Mouse (Mus musculus) layer of hippocampus, postnatal 10 days (tissue): ENCODE measurements around the gene Padi2. TPM values are rescaled to one million over a fixed set of nuclear protein-coding genes. Genes with fewer than 3 reads are reported as not detected.
A peak's percentile ranks its signal among the peaks of the same experiment; 100 is the strongest.

Experiments used
- DNase-seq, 2 experiments: peaks; one replicate each; pipeline ENCODE4 v3.0.0; 2021; ENCODE audit warnings: low spot score in 2 of 2
- total RNA-seq, 2 experiments: library from RNA; stranded (reverse); gene quantifications; 2 replicates each; pipeline ENCODE4 v1.2.3; 2021

Padi2 gene
- total RNA-seq, 2 experiments from 2014 or later: 8.0 to 9.6 TPM

GRCm38 (mm10) chr4:140986024-140986710 is 80.0 kb downstream of the Padi2 start:
- no peak for DNase-seq

GRCm38 (mm10) chr4:140986711-140987395 is 80.7 kb downstream of the Padi2 start, which contains the start of gene Atp13a2:
TSS of gene Atp13a2 (plus strand) at chr4:140986873.
- peak; percentile 93 to 96 for DNase-seq

DNA sequence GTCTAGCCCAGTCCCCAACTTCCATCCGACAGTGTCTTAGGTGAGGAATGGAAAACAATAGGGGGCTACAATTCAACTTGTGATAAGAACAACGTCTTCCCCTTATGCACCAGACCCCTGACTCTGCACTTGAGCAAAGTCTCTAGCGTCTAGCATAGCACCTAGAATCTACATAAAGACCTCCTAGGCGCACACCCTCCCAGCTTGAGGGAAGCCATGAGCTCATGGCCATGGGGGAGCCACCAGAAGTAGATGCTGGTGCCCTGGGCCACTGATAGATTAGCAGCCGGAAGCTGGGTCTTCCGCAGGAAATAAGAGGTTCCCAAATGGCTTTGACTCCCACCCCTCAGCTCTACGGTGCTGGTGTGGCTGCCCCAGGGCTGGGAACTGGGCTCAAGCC is 81.3 kb downstream of the Padi2 start:
- DNase-seq: no peak

DNA sequence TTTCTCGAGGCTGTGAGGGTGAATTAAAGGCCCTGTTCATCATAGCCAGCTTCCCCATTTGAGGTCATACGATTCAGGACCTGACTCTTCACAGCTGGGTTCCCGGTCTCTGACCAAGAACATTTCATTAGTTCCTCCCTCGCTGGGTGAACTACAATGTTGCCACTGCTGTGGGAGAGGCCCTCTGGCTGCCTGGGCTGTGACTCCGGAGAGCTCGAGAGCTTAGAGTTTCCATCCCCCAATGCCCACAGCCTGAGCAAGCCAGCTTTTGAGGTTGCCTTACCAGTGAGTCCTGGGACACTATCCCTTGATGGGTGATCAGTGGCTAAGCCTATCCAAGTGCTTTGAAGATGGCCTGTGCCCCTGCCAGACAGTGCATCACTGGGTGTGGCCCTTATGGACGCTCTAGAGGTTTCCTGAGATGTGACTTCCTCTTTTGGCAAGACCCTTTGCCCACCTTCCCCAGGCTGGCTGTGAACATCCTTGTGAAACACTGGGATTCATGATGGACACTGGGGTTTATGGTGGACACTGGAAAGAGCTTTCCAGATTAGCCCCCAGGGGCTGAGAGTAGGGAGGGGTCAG is 82.7 kb downstream of the Padi2 start:
- no peak for DNase-seq

DNA sequence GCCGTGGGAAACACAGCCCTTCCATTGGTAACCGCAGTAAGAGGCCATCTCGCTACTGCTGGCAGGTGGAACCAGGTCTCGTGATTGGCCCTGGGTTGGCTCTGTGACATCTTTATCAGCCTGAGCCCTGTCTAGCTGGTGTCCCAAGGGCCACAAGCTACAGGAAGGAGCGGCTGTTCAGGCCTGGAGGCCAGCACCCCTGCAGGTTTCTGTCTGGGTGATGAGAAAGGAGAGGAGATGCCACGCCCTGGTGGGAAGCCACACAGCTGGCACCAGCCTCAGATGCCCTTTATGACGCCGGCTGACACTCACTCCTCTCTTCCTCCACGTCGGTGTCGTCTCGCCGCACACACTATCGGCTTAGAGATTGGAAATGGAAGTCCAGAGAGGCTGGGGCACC is 83.3 kb downstream of the Padi2 start:
- DNase-seq: no peak

GRCm38 (mm10) chr4:140992215-140992614 is 86.1 kb downstream of the Padi2 start:
- DNase-seq: peak in 1 of 2 experiments; percentile 52

DNA sequence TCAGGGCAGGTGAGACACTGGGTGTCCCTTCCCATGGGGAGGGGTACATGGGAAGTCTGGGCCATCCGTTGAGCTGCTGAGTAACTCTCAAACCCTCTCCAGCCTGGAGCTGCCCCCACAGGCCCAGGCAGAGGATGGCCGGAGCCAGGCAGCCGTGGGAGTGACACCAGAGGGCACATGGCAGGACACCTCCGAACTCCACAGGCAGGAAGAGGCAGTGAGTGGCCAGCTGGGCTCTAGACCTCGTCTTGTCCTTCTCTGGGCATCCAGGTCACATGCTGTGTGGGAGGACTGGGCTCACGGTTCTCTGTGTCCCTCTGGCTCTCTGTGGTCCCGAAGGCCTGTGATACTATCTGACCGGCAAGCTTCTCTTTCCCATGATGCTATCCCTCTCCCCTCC is 87.7 kb downstream of the Padi2 start:
- DNase-seq: no peak

GRCm38 (mm10) chr4:140995811-140996210 is 89.7 kb downstream of the Padi2 start:
- DNase-seq: no peak

GRCm38 (mm10) chr4:140996812-140997211 is 90.7 kb downstream of the Padi2 start:
- DNase-seq: no peak

Other genes with a start within 250 kb of the Padi2 start
- gene Arhgef10l, start 240.3 kb upstream of the Padi2 start, total RNA-seq: 10 to 100 TPM; 45.5 to 60.7 TPM
- gene Rcc2, start 205.8 kb upstream of the Padi2 start, total RNA-seq: 10 to 100 TPM; 64.7 to 68.5 TPM
- under 1 TPM; 0.21 to 0.69 TPM for gene Padi6, start 163.7 kb upstream of the Padi2 start, total RNA-seq
- not detected for gene Padi4, start 132.1 kb upstream of the Padi2 start, total RNA-seq
- gene Padi3, start 95.7 kb upstream of the Padi2 start, total RNA-seq: under 1 TPM in 1 of 2 experiments, not detected in 1; 0.11 TPM
- not detected for gene Padi1, start 60.6 kb upstream of the Padi2 start, total RNA-seq
- gene Sdhb, start 54.9 kb downstream of the Padi2 start, total RNA-seq: 100 to 1,000 TPM; 202 to 204 TPM
- gene Atp13a2, start 80.5 kb downstream of the Padi2 start, total RNA-seq: 100 to 1,000 TPM; 233 to 238 TPM
- gene Mfap2, start 104.1 kb downstream of the Padi2 start, total RNA-seq: 10 to 100 TPM; 20.9 TPM
- gene Crocc, start 154.2 kb downstream of the Padi2 start, total RNA-seq: 10 to 100 TPM; 32.2 to 42.8 TPM
- gene Necap2, start 172.0 kb downstream of the Padi2 start, total RNA-seq: 10 to 100 TPM; 43.7 to 48.4 TPM
- gene Spata21, start 182.0 kb downstream of the Padi2 start, total RNA-seq: under 1 TPM; 0.27 to 0.53 TPM
- gene Szrd1, start 233.4 kb downstream of the Padi2 start, total RNA-seq: 10 to 100 TPM; 47.5 to 57.3 TPM
- 10 to 100 TPM; 28.6 to 33.0 TPM for gene Fbxo42, start 241.6 kb downstream of the Padi2 start, total RNA-seq